ENCODE assay signal across 8 mouse cellular contexts in the genomic region with DNA sequence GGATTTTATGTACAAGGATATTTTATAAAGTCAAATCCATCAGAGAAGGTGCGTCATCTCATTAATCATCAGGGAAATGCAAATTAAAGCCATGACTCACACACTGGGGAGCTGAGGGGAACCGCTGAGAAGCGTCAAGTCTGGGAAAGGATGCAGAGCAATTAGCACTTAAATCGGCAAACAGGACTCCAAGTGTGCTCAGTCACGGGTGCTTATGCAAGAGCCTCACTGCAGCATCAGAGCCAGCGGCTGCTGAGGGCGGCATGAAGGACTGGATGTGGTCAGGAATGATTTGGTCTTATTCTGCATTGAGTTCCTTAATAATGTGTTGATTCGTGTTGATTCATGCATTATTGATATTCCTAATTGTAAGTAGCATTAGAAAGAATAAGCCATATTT.
DNase-seq lines count a peak whose midpoint lies in the region; ATAC-seq lines count a peak whose summit lies in the region.

No protein-coding gene starts in this region.

- H3K36me3 ChIP-seq in embryonic facial prominence, embryonic 15.5 days, result peaks cover 12% of the 10 kb centered on the region; the same call in 1 of the 2 replicates
- H3K36me3 ChIP-seq in hindbrain, embryonic 14.5 days (replicated peaks; ENCODE audit: control insufficient read depth, insufficient read depth), result peaks cover 9% of the 10 kb centered on the region
- peaks cover 24% of the 10 kb centered on the region for H3K36me3 ChIP-seq in liver, embryonic 15.5 days (replicated peaks)
- no peaks in the 10 kb centered on the region; the same call in 1 of the 2 replicates for H3K36me3 ChIP-seq in stomach, embryonic 14.5 days (ENCODE audit: control insufficient read depth, insufficient read depth, low read length)

- no peak overlapping the region for H3K27ac ChIP-seq in embryonic facial prominence, embryonic 15.5 days (replicated peaks)
- peak overlapping the region; percentile 90 for H3K27ac ChIP-seq in hindbrain, embryonic 14.5 days
- peak overlapping the region; percentile 88 for H3K27ac ChIP-seq in liver, embryonic 15.5 days (replicated peaks)
- no peak overlapping the region for H3K27ac ChIP-seq in stomach, embryonic 14.5 days (ENCODE audit: low read length)

- WGBS in embryonic facial prominence, embryonic 15.5 days, result 20% methylated on average over 8 of the region's 8 CpGs
- 4% methylated on average over 8 of the region's 8 CpGs for whole genome bisulfite sequencing in hindbrain, embryonic 14.5 days
- 22% methylated on average over 8 of the region's 8 CpGs for WGBS in liver, embryonic 15.5 days (ENCODE audit: insufficient replicate concordance)
- WGBS in stomach, embryonic 14.5 days, result 28% methylated on average over 8 of the region's 8 CpGs

- H3K27me3 ChIP-seq in embryonic facial prominence, embryonic 15.5 days, result no peaks in the 10 kb centered on the region
- no peaks in the 10 kb centered on the region for H3K27me3 ChIP-seq in hindbrain, embryonic 14.5 days (ENCODE audit: control insufficient read depth, insufficient read depth, low read length)
- no peaks in the 10 kb centered on the region for H3K27me3 ChIP-seq in liver, embryonic 15.5 days
- H3K27me3 ChIP-seq in stomach, embryonic 14.5 days (ENCODE audit: control insufficient read depth, insufficient read depth, low read length), result no peaks in the 10 kb centered on the region

- no peak; the same call in 1 of the 2 replicates for ATAC-seq in embryonic facial prominence, embryonic 15.5 days (ENCODE audit: insufficient number of reproducible peaks, low FRiP score, low TSS enrichment, low read depth)
- peak; percentile 81; the same call in 1 of the 2 replicates for ATAC-seq in hindbrain, embryonic 14.5 days (ENCODE audit: low FRiP score)
- ATAC-seq in liver, embryonic 15.5 days (ENCODE audit: insufficient read depth), result peak; percentile 31; the same call in 1 of the 2 replicates
- ATAC-seq in stomach, embryonic 14.5 days (ENCODE audit: insufficient number of reproducible peaks, insufficient read depth, low FRiP score, low read depth), result peak; percentile 33; the same call in 1 of the 2 replicates

- DNase-seq in adrenal gland, adult (ENCODE audit: inconsistent age in 2 of 2, low spot score in 1 of 2), result peak; percentile 37 to 80
- no peak for DNase-seq in adrenal gland, postnatal 4 days (ENCODE audit: low spot score in 2 of 2)
- DNase-seq in adrenal gland, adult 8-10 months, result peak; percentile 38
- DNase-seq in hindbrain, embryonic 14.5 days (ENCODE audit: low spot score), result peak; percentile 67
- no peak for DNase-seq in yolk sac, embryonic 10.5 days (ENCODE audit: low spot score)

- H3K9me3 ChIP-seq in embryonic facial prominence, embryonic 15.5 days (replicated peaks), result no peaks in the 10 kb centered on the region
- H3K9me3 ChIP-seq in hindbrain, embryonic 14.5 days (ENCODE audit: control insufficient read depth, low read length), result no peaks in the 10 kb centered on the region
- no peaks in the 10 kb centered on the region for H3K9me3 ChIP-seq in liver, embryonic 15.5 days (replicated peaks)
- H3K9me3 ChIP-seq in stomach, embryonic 14.5 days (ENCODE audit: control insufficient read depth, low read depth, low read length), result no peaks in the 10 kb centered on the region

- H3K4me1 ChIP-seq in embryonic facial prominence, embryonic 15.5 days, result peaks cover 10% of the 10 kb centered on the region
- H3K4me1 ChIP-seq in hindbrain, embryonic 14.5 days (replicated peaks; ENCODE audit: control insufficient read depth, insufficient read depth, low read length), result peaks cover 21% of the 10 kb centered on the region
- peaks cover 46% of the 10 kb centered on the region for H3K4me1 ChIP-seq in liver, embryonic 15.5 days (replicated peaks)
- 0 out of 2 replicates have a peak, but pooled peaks cover 9% of the 10 kb centered on the region for H3K4me1 ChIP-seq in stomach, embryonic 14.5 days (ENCODE audit: control insufficient read depth, insufficient read depth, low read length)

- no peak overlapping the region for H3K9ac ChIP-seq in embryonic facial prominence, embryonic 15.5 days
- peak overlapping the region; percentile 28 for H3K9ac ChIP-seq in hindbrain, embryonic 14.5 days
- no peak overlapping the region for H3K9ac ChIP-seq in liver, embryonic 15.5 days
- no peak overlapping the region for H3K9ac ChIP-seq in stomach, embryonic 14.5 days (replicated peaks; ENCODE audit: low read depth, low read length)

- H3K4me2 ChIP-seq in embryonic facial prominence, embryonic 15.5 days (replicated peaks), result 0 out of 2 replicates have a peak overlapping the region, but pooled peaks have one; percentile 23
- H3K4me2 ChIP-seq in hindbrain, embryonic 14.5 days (replicated peaks), result peak overlapping the region; percentile 43
- H3K4me2 ChIP-seq in liver, embryonic 15.5 days, result peak overlapping the region; percentile 71
- H3K4me2 ChIP-seq in stomach, embryonic 14.5 days (replicated peaks; ENCODE audit: low read depth, low read length), result no peak overlapping the region

- H3K4me3 ChIP-seq in embryonic facial prominence, embryonic 15.5 days (replicated peaks), result no peak overlapping the region
- no peak overlapping the region; the same call in 1 of the 2 replicates for H3K4me3 ChIP-seq in hindbrain, embryonic 14.5 days (replicated peaks; ENCODE audit: low read length)
- peak overlapping the region; percentile 30 for H3K4me3 ChIP-seq in liver, embryonic 15.5 days (replicated peaks)
- H3K4me3 ChIP-seq in stomach, embryonic 14.5 days (ENCODE audit: low read depth, low read length), result no peak overlapping the region

Comparison
In these comparisons a context has a peak if more than half of its experiments do, and no peak if none do; other contexts are left out.
1. DNase-seq: peak in adrenal gland, adult (2 of 2), adrenal gland, adult 8-10 months (single experiment) and hindbrain, embryonic 14.5 days (single experiment); none in adrenal gland, postnatal 4 days (0 of 2) and yolk sac, embryonic 10.5 days (single experiment).
2. H3K27ac ChIP-seq: peak in hindbrain, embryonic 14.5 days (single experiment) and liver, embryonic 15.5 days (single experiment); none in embryonic facial prominence, embryonic 15.5 days (single experiment) and stomach, embryonic 14.5 days (single experiment).